Mouse (Mus musculus) lung, postnatal 4 days (tissue): ENCODE data around the gene Nhp2.
"Not testable (repeated sequence)": the region's sequence is repeated elsewhere in the genome, so short reads cannot be mapped to it uniquely, and the experiment has no call there.

ENCODE experiments used
- DNase-seq, 2 experiments: peaks; one replicate each; pipeline ENCODE4 v3.0.0; 2021

The Nhp2 gene

DNA sequence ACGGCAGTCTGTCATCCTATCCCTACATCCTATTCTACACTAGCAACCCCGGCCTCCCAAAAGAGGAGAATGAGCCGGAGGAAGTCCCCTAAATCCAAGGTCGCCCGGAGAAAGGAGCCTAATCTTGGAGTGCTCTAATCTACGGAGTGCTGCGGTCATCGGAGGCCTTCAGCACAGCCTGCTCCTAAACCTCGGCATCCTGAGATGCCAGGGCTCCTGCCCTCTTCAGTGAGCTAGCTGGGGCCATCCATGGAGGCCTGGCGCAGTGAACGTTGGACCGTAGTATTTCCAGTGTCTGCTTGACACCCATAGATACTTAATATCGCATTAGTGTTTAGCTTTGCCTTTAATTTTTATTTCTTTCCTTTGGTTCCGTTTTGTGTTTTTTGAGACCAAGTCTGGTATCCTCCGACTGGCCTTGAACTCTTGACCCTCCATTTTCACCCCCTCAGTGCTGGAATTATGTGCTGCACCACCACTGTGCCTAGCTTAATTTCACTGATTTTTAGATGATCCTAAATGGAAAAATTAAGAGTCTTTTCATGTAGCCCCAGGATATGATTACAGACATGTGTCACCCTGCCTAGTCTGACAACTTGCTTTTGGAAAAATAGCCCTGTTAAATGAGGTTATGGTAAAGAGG is 12.3 kb upstream of the Nhp2 start:
- no peak for DNase-seq

DNA sequence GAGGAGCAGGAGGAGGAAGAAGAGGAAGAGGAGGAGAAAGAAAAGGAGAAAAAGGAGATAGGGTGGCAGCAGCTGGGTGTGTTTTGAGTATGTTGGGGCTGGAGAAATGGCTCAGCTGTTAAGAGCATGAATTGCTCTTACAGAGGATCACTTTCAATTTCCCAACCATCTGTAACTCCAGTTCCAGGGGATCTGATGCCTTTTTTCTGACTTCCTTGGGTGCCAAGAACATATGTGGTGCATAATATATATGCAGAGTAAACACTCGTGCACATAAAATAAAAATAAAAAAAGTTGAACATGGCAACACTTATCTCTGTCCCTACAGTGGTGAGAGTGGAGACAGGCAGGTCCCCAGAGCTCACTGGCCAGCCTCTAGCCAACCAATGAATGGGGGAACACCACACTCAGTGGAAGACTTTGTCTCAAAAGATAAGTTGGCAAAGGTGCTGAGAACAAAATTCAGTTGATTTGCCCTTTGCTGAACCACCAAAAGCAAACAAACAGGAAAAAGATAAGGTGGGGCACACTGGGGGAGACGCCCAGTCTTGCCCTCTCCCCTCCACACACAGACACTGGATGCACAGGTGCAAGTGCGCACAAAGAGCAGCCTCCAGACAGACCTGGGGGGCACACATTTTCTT is 10.1 kb upstream of the Nhp2 start:
- DNase-seq: no peak

- DNase-seq: not testable (repeated sequence)
These were observed 9.6 kb upstream of the Nhp2 start for GRCm38 (mm10) chr11:51609940-51610339.

GRCm38 (mm10) chr11:51614256-51614655 is 5.3 kb upstream of the Nhp2 start:
- DNase-seq: no peak

- DNase-seq: peak in 1 of 2 experiments; percentile 25
These were observed 4.4 kb upstream of the Nhp2 start for GRCm38 (mm10) chr11:51615129-51615528.

GRCm38 (mm10) chr11:51615601-51616000 is 3.9 kb upstream of the Nhp2 start:
- peak; percentile 83 for DNase-seq

DNA sequence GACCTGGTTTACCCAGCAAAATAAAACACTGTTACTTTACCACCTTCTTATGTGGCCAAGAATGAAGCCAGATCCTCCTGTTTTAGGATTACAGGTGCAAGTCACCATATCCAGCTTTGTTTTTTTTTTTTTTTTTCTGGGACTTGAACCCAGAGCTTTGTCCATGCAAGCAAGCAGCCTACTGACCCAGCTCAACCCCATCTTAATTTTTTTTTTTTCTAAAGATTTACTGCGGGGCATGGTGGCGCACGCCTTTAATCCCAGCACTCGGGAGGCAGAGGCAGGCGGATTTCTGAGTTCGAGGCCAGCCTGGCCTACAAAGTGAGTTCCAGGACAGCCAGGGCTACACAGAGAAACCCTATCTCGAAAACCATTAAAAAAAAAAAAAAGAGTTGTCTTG is 3.4 kb upstream of the Nhp2 start:
- not testable (repeated sequence) for DNase-seq

- DNase-seq: peak in 1 of 2 experiments; percentile 83
These were observed 1.8 kb upstream of the Nhp2 start for GRCm38 (mm10) chr11:51617693-51618092.

GRCm38 (mm10) chr11:51618894-51619408 is 584 bp upstream of the Nhp2 start:
- no peak for DNase-seq

- no peak for DNase-seq
These were observed 549 bp downstream of the Nhp2 start for GRCm38 (mm10) chr11:51620084-51620483.

DNA sequence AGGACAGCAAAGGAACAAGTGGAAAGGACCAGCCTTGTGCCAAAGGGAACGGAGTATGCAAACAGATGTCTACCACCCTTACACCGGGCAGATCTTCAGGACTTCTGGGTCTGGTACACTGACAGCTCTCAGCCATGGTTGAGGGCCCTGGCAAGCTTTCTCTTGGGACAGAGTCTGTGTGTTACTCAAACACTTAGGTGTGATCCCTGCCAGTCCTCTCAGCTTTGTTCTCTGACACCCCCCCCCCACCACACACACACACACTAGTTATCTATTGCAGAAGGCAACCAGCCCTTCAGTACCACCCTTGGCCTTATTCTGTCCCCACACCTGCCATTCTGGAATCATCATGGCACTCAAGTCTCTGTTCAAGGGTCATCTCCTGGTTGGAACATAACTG is 2.2 kb downstream of the Nhp2 start:
- DNase-seq: no peak

DNA sequence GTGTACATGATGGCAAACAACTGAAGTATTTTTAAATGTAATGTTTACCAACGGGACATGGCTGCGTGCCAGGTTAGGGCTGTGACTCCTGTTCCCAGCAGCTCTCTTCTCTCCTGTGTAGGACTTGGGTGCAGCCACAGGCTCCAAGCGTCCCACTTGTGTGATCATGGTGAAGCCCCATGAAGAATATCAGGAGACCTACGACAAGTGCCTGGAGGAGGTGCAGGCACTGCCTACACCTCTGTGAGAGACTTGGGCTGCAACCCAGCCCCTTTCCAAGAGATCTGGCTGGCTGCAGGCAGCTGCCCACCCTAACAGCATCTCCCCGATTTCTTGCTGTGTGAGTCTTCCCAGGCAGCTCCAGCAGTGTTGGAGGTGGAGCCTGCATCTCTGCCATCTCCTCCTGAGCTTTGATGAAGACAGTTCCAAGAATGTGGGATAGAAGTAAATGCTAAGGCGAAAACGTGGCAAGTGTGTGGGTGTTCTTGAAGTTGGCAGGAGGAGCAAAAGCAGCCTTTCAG is 3.5 kb downstream of the Nhp2 start:
- peak in 1 of 2 experiments; percentile 35 for DNase-seq

DNA sequence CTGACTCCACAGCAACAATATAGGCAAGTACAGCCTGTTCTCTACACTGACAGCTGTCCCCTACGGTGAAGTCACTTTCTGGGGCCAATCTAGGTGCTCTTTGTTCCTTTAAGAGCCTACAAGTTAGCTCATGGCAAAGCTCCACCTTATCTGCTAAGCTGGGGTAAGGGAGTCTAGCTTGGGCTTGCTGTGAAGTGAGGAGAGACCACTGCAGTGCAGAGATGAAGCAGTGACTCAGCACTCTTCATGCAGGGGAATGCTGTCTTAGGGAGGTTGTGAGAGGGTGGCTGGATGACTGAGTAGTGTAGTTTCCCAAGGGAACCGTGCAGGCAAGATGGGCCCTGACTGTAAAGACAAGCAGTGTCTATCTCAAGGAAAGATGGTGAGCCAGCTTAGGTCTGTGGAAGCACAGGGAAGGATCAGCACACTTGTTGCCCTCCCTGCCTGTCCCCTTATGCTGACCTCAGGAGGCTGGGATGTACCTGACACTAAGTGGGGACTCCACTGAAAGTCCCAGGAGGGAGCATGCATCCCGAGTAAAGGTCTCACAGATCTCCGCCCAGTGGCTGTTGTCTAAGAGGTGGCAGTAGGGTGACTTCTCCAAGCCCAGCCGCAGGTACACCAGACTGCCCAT is 5.8 kb downstream of the Nhp2 start:
- DNase-seq: peak in 1 of 2 experiments; percentile 16

GRCm38 (mm10) chr11:51627425-51627824 is 7.9 kb downstream of the Nhp2 start:
- no peak for DNase-seq

DNA sequence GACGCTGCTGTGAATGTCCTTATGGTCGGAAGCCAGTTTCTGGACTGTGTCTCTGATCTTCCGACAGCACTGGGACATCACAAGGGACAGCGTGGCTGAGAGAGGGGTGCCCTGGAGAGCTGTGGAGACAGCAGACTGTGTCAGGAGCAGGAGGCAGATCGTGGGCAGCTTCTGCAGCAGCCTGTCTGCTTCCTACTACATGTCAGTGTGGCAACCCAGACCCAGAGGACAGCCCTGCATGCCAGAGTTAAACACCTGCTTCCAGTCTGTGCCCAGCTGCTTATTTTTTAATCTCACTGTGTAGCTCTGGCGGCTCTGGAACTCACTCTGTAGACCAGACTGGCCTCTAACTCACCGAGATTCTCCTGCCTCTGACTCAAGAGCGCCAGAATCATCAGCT is 8.4 kb downstream of the Nhp2 start:
- peak in 1 of 2 experiments; percentile 16 for DNase-seq

DNA sequence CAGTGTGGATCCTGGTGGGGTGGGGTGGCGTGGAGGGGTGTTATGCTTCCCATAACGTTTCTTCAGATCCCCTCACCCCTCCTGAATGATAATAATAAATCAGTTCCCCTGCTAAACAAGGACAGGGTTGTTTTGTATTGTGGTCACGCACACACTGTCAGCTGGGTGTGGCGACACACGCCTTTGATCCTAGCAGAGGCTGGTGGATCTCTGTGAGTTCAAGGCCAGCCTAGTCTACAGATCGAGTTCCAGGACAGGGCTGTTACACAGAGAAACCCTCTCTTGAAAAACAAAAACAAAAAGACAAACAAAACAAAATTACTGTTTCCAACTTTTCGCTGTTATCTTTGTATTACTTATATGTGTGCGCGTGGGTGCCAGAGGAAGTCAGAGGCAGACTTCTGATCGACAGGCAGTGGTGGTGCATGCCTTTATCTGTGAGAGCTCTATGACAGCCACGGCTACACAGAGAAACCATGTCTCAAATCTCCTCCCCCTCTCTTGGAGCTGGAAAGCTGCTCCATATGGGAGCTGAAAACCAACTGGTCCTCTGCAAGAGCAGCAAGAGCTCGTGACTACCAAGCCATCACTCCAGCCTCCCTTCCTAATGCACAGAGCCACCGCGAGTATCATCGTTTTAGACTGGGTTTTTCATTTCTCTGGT is 10.2 kb downstream of the Nhp2 start:
- DNase-seq: no peak

- DNase-seq: peak in 1 of 2 experiments; percentile 30
These were observed 12.7 kb downstream of the Nhp2 start for GRCm38 (mm10) chr11:51632130-51632753.

- peak in 1 of 2 experiments; percentile 14 for DNase-seq
These were observed 13.7 kb downstream of the Nhp2 start for GRCm38 (mm10) chr11:51633200-51633599.

- DNase-seq: no peak
These were observed 14.2 kb downstream of the Nhp2 start for GRCm38 (mm10) chr11:51633721-51634120.

- DNase-seq: no peak
These were observed 15.6 kb downstream of the Nhp2 start for GRCm38 (mm10) chr11:51635127-51635524.

- DNase-seq: peak; percentile 91 to 94
These were observed 16.2 kb downstream of the Nhp2 start, which contains the start of gene Rmnd5b for GRCm38 (mm10) chr11:51635525-51636322. Gene Rmnd5b, minus strand, starts transcription at chr11:51635896.

GRCm38 (mm10) chr11:51636323-51636684 is 16.8 kb downstream of the Nhp2 start:
- DNase-seq: peak; percentile 80 to 81
